Mouse (Mus musculus) MEL (cell line): ENCODE data around the gene Tmem19.

Experiments
- BHLHE40 ChIP-seq: IDR thresholded peaks from 2 replicates; pipeline ENCODE4 v1.6.1; 2012; ENCODE audit warnings: low read depth, mild to moderate bottlenecking, inconsistent platforms, low read length, improper control_type of control experiment, borderline replicate concordance
- CTCF ChIP-seq, 3 experiments: IDR thresholded peaks in 2 of 3; conservative IDR thresholded peaks in 1 of 3; 2 replicates each; pipeline ENCODE4 v1.5.1; 2011 to 2012; ENCODE audit warnings: low read length in 3 of 3, low read depth in 2 of 3, mild to moderate bottlenecking in 2 of 3, improper control_type of control experiment in 1 of 3, inconsistent platforms in 1 of 3, mixed read lengths in 1 of 3, moderate library complexity in 1 of 3; ENCODE audit not compliant: control insufficient read depth in 1 of 3, insufficient read depth in 1 of 3, poor library complexity in 1 of 3, severe bottlenecking in 1 of 3
- ELF1 ChIP-seq: IDR thresholded peaks from 2 replicates; pipeline ENCODE4 v1.6.1; 2014; ENCODE audit warnings: low read depth, mild to moderate bottlenecking, inconsistent platforms, low read length, improper control_type of control experiment, moderate library complexity
- EP300 ChIP-seq, 2 experiments: IDR thresholded peaks; 2 replicates each; pipeline ENCODE4 v1.6.1; 2011; ENCODE audit warnings: improper control_type of control experiment in 2 of 2, low read length in 2 of 2, low read depth in 1 of 2, mild to moderate bottlenecking in 1 of 2
- MAX ChIP-seq: IDR thresholded peaks from 2 replicates; pipeline ENCODE4 v1.6.1; 2011; ENCODE audit warnings: low read length, improper control_type of control experiment
- POLR2A ChIP-seq, 2 experiments: IDR thresholded peaks; 2 replicates each; pipeline ENCODE4 v1.6.1; 2011 to 2012; ENCODE audit warnings: low read length in 2 of 2, mild to moderate bottlenecking in 2 of 2, control low read depth in 1 of 2, improper control_type of control experiment in 1 of 2, low read depth in 1 of 2, moderate library complexity in 1 of 2; ENCODE audit not compliant: control insufficient read depth in 1 of 2, insufficient read depth in 1 of 2, poor library complexity in 1 of 2
- TAL1 ChIP-seq: IDR thresholded peaks from 2 replicates; pipeline ENCODE4 v1.6.1; 2012; ENCODE audit warnings: mild to moderate bottlenecking, inconsistent platforms, low read length, moderate library complexity, mixed read lengths
- UBTF ChIP-seq: IDR thresholded peaks from 2 replicates; pipeline ENCODE4 v1.6.1; 2012; ENCODE audit warnings: low read depth, mild to moderate bottlenecking, inconsistent platforms, low read length, improper control_type of control experiment, moderate library complexity, borderline replicate concordance; ENCODE audit not compliant: insufficient read depth
- USF1 ChIP-seq: IDR thresholded peaks from 2 replicates; pipeline ENCODE4 v1.6.1; 2014; ENCODE audit warnings: low read depth, mild to moderate bottlenecking, inconsistent platforms, low read length, improper control_type of control experiment, moderate library complexity
- ZKSCAN1 ChIP-seq: IDR thresholded peaks from 2 replicates; pipeline ENCODE4 v1.6.1; 2012; ENCODE audit warnings: low read depth, mild to moderate bottlenecking, inconsistent platforms, low read length, improper control_type of control experiment, moderate library complexity
- ZMIZ1 ChIP-seq: IDR thresholded peaks from 2 replicates; pipeline ENCODE4 v1.6.1; 2012; ENCODE audit warnings: low read depth, mild to moderate bottlenecking, inconsistent platforms, low read length, improper control_type of control experiment, moderate library complexity

DNA sequence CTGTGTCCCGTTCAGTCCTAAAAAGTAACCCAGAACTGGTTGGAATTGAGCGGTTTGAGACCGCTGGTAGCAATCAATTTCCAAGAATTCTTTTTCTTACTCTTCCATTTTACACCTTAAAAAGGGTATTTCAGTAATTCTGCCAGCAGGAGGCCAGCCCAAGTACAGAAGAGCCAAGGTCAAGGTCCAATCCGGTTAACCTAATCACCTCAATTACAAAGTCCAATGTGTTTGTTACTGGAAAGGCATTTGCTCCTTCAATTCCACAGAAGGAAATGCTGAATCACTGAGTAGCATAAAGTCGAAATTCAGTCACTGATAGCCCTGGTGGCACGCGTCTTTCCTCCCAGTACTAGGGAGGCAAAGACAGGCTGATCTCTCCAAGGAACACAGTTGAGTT is 3.2 kb downstream of the Tmem19 start:
- TF ChIP-seq CTCF (IDR thresholded peaks at IDR 0.05 in 2 of 3, conservative IDR thresholded peaks at IDR 0.05 in 1 of 3; ENCODE audit: control insufficient read depth in 1 of 3, insufficient read depth in 1 of 3, low read depth in 2 of 3, low read length in 3 of 3, poor library complexity in 1 of 3, severe bottlenecking in 1 of 3), result peak in 1 of 3 experiments; percentile 13; a peak in 1 of 6 replicates
- TF ChIP-seq EP300 (IDR thresholded peaks at IDR 0.05; ENCODE audit: low read depth in 1 of 2, low read length in 2 of 2), result no peak
- TF ChIP-seq UBTF, result no peak
- TF ChIP-seq POLR2A (IDR thresholded peaks at IDR 0.05; ENCODE audit: control insufficient read depth in 1 of 2, insufficient read depth in 1 of 2, low read depth in 1 of 2, low read length in 2 of 2, poor library complexity in 1 of 2), result no peak
- no peak for TF ChIP-seq BHLHE40
- no peak for TF ChIP-seq TAL1
- TF ChIP-seq ZKSCAN1, result no peak
- no peak for TF ChIP-seq MAX
- no peak for TF ChIP-seq ELF1
- no peak for TF ChIP-seq ZMIZ1
- no peak for TF ChIP-seq USF1
